Mouse (Mus musculus): ENCODE measurements around the gene Nudt17. TPM values are rescaled to one million over a fixed set of nuclear protein-coding genes. Genes with fewer than 3 reads are reported as not detected.
"Not testable (repeated sequence)": the region's sequence is repeated elsewhere in the genome, so short reads cannot be mapped to it uniquely, and the experiment has no call there.

Nudt17 gene
- total RNA-seq, 1 experiment from 2014 or later: 0.57 TPM

DNA sequence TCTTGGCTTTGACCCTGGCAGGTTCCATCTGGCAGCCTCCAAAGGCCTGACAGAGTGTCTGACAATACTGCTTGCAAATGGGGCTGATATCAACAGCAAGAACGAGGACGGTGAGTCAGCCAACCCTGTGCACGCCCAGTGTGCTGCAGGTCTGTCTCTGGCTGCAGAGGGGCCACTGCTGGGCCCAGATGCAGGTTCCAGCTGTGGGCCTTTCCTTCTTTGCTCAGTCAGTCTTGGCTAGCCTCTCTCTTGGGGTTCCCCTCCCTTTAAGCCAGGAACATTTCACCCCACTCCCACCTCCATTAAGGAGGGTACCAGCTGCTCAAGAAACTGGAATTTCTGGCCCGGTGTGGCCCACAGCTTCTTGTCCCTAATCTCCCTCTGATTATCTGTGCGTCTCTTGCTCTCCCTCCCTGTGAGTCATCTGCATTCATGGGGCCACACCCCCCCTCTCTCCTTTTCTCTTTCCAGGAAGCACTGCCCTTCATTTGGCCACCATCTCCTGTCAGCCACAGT lies 29.1 kb downstream of the Nudt17 start:
- no peak for ATAC-seq (replicated peaks; ENCODE audit: insufficient number of reproducible peaks, low FRiP score, low TSS enrichment, poor library complexity, severe bottlenecking)

DNA sequence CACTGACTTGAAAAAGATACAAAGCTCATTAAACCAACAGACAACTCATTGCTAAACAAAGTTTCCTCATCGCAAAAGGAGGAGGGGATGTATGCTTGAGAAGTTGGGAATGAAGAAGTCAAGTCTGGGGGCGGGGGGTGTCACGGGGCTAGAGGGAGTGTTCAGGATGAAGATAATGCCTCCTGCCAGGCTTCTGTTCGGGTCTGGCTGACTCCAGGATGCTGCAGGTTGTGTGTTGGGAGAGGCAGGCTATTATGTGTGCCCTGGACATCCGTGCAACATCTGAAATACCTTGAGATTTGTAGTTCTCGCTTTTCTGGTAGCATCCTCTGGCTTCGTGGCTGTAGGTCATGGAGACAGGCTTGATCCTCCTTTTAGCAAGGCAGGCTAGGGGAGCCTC lies 29.9 kb downstream of the Nudt17 start:
- no peak for ATAC-seq (replicated peaks; ENCODE audit: insufficient number of reproducible peaks, low FRiP score, low TSS enrichment, poor library complexity, severe bottlenecking)

DNA sequence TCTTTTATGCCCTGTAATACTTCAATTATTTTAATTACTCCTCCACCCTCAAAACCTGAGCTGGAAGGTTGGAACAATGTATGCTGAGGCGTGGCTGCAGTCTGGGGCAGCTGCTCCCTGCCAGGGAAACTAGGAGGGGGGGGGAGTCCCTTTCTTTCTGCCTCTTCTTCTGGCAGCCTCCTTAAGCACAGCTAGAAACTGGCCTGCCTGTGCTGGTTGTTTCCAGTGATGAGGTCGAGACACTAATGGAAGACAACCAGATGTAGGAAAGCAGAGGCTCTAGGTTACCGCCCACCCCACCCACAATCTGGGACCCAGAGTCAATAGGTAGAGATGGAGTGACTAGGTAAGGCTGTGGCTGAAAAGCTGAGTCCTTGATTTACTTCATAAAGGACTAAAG lies 32.7 kb downstream of the Nudt17 start:
- no peak for ATAC-seq (replicated peaks; ENCODE audit: insufficient number of reproducible peaks, low FRiP score, low TSS enrichment, poor library complexity, severe bottlenecking)

DNA sequence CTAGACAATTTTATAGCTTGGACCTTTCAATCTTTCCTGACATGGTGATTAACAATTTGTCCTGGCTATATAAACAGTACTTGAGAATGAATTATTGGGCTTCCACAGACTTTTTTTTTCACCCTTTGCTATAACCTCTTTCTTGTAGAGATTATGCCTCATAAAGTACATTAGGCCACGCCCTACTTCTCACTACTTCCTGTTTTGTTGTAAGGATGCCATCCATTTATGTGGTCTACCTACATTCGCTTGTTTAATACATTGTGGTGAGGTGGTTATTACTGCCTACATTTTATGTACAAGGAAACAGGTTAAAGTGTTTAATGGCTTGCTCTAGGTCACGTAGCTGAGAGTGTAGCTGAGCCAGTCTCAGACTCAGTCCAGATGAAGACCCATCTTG lies 33.2 kb downstream of the Nudt17 start:
- ATAC-seq (replicated peaks; ENCODE audit: insufficient number of reproducible peaks, low FRiP score, low TSS enrichment, poor library complexity, severe bottlenecking): no peak

DNA sequence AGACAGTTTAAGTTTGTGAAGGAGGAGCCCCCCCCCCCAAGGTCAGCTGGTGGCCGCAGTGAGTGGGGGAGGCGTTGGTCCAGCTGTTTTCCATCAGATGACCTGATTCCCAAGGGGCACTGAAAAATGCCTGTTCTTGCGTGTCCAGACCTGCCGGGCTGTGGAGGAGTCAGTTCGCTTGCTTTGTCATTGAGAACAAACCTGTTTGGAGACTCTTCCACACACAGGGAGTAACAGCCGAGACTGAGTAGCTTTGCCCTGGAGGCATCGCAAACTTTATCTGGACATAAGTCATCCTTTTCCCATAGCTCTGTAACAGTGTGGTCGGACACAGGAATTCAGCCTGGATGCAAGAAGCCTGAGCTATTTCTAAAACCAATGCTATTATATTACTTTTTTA lies 33.9 kb downstream of the Nudt17 start:
- ATAC-seq (replicated peaks; ENCODE audit: insufficient number of reproducible peaks, low FRiP score, low TSS enrichment, poor library complexity, severe bottlenecking): no peak

DNA sequence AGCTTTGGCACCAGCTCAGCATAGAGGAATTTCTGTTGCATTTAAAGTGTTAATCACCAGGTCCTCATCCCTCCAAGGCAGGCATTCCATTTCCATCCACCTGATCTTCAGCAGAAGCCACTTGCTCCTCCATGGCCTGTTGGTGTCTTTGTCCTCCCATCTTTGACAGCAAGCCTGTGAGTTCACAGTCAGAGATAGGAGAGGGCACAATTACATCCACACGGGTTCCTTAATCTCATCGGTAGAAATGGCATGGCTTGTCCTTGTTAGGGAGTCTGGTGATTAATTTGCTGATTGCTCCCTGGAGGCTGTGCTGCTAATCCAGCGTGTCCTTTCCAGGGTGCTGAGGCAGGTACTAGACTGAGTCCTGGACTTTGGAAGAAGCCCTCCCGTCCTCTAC lies 34.8 kb downstream of the Nudt17 start:
- ATAC-seq (replicated peaks; ENCODE audit: insufficient number of reproducible peaks, low FRiP score, low TSS enrichment, poor library complexity, severe bottlenecking): no peak

DNA sequence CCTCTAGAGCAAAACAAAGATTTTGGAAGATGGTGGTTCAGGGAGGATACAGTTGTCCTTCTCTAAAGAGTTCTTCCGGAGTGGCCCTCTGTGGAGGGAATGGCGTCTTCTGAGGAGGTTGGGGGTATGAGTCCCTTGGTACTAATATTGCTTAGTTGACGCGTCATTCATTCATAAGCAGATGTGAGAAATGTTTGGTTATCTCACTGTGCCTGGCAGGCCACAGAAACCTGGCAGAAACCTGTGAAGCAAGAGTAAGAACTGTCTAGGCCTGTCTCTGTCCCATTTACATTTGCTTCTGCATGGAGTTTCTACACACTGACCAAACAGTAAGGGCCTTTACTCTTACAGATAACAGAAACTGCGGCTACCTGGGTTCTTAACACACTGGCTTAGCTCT lies 36.8 kb downstream of the Nudt17 start:
- ATAC-seq (replicated peaks; ENCODE audit: insufficient number of reproducible peaks, low FRiP score, low TSS enrichment, poor library complexity, severe bottlenecking): no peak

DNA sequence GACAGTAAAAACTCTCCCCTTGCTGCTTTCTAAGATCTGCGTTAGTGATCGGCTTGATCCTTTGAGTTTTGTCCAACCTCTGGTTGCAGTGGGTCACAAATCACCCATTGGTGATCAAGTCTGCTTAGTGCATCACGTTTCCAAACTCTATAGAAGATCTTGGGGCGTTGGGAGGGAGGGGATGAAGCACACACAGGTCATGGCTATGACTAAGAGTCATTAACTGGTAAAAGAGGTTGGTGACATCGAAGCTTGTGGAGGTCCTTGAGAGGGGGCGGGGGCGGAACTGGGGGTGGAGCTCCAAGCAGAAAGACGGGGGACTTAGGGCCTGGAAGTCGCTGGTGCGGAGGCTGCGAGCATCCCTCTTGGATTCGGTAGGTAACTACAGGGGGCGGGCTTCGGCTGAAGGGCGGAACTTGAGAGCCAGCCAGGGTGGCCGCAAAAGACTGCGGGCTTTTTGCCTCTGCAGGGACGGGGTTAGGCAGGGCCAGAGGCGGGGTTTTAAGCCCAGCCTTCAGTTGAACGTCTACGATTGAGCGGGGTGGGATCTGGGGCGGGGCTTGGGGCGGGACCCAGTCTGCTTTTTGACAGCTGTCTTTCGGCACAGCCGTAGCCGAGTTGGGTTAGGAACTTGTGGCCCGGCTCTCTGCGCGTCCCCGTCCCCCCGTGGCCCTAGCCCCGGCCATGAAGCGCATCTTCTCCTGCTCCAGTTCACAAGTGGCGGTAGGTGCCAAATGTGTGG lies 38.5 kb downstream of the Nudt17 start, which contains the start of gene Ankrd35:
TSS of gene Ankrd35 (plus strand) at position 405 of the 742 bp plus-strand sequence.
- peak; percentile 96 for ATAC-seq (replicated peaks; ENCODE audit: insufficient number of reproducible peaks, low FRiP score, low TSS enrichment, poor library complexity, severe bottlenecking)

DNA sequence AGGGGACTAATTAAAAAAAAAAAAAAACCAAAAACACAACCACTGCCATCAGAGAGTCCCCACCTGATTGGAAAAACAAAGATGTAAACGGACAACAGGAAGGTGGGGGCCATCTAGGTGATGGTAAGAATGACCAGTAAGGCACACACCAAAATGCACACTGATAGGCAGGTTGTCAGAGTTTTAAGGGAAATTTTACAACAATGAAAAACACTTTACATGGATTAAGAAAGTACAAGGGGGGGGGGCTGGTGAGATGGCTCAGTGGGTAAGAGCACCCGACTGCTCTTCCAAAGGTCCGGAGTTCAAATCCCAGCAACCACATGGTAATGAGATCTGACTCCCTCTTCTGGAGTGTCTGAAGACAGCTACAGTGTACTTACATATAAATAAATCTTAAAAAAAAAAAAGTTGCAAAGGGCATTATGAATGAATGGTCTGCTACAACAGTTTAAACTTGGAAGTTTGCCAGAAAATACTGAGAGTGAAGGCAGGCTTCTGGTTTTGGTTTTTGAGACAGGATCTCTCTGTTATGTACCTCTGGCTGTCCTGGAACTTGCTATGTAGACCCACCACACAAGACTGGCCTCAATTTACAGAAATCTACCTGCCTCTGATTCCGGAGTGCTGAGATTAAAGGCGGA lies 39.8 kb downstream of the Nudt17 start:
- ATAC-seq (replicated peaks; ENCODE audit: insufficient number of reproducible peaks, low FRiP score, low TSS enrichment, poor library complexity, severe bottlenecking): no peak

DNA sequence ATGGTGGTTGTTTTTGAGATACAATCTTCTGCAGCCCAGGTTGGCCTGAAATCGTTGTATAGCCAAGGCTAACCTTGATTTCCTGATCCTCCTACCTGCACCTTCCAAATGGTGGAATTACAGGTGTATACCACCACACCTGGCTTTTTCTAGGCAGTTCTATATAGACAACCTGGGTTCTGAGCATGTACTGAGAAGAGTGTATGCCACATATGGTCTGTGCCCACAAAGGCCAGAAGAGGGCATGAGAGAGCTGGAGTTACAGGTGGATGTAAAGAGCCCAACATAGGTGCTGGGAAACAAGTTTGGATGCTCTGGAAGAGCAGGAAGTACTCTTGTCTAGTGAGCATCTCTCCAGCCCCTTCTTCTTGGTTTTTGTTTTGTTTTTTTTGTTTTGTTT lies 41.0 kb downstream of the Nudt17 start:
- ATAC-seq (replicated peaks; ENCODE audit: insufficient number of reproducible peaks, low FRiP score, low TSS enrichment, poor library complexity, severe bottlenecking): no peak

DNA sequence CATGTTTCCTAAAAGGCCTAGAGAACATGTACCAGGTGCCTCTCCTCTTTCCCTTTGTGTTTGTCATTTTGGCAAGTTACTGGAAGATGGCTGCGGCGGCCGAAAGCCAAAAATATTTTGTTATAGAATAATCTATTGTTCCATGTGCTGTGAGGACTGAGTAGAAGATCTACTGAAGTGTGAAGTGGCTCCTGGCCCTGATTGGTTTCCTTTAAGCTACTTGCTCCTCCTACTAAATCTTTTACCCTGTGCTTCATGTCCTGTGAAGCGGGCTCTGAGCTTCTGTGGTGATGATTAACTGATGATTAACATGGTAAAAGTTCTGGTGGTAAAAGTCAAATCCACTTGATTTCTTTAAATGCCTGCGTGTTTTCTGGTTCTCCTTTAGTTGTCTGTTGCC lies 41.4 kb downstream of the Nudt17 start:
- no peak for ATAC-seq (replicated peaks; ENCODE audit: insufficient number of reproducible peaks, low FRiP score, low TSS enrichment, poor library complexity, severe bottlenecking)

DNA sequence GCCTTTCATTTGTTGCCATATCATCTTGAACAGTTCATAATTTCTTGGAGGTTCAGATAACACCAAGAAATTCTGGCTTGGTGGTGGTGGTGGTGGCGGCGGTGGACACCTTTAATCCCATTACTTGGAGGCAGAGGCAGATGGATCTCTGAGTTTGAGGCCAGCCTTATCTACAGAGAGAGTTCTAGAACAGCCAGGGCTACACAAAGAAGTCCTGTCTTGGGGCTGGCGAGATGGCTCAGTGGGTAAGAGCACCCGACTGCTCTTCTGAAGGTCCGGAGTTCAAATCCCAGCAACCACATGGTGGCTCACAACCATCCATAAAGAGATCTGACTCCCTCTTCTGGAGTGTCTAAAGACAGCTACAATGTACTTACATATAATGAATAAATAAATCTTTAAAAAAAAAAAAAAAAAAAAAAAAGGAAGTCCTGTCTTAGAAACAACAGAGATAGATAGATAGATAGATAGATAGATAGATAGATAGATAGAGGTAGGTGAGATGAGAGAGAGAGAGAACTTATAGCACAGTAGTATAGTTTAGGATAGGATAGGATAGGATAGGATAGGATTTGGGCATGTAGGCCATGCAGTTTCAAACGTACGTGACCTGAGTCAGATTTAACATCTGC lies 42.5 kb downstream of the Nudt17 start:
- ATAC-seq (replicated peaks; ENCODE audit: insufficient number of reproducible peaks, low FRiP score, low TSS enrichment, poor library complexity, severe bottlenecking): not testable (repeated sequence)

DNA sequence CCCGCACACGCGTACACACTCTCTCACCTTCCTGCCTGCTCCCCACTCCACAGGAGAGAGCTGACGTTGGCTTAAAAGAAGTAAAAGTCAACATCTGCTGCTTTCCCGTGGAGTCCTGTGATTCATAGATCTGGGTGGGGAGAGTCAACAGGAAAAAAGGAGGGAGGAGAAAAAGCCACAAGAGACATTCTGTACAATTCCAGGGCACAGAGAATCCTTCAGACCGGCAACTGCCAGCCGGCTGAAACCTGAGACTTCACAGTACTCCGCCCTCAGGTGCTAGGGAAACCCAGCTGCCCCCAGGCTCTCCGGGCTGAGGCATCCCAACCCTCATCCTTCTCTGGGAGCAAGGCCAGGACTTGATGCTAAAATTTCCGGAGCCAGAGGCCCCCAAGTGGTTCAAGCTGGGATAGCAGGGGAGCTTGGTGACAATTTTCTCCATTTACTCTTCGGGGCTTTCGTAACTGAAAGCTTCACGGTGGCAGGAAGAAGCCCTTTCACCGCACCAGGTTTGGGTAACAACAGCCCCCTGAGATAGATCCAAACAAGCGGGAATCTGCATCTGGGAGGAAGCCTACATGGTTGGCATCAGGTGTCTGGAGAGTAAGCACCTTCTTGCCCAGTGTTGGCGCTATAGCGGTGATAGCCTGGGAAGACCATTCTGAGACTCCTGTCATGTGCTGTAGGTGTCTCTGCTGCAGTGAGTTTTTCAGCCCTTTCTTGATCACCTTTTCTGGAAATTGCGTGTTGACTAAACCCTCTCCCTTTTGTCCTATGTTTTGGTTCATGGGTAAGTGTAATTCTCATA lies 44.7 kb downstream of the Nudt17 start:
- ATAC-seq (replicated peaks; ENCODE audit: insufficient number of reproducible peaks, low FRiP score, low TSS enrichment, poor library complexity, severe bottlenecking): peak; percentile 54; the same call in 1 of the 2 replicates

DNA sequence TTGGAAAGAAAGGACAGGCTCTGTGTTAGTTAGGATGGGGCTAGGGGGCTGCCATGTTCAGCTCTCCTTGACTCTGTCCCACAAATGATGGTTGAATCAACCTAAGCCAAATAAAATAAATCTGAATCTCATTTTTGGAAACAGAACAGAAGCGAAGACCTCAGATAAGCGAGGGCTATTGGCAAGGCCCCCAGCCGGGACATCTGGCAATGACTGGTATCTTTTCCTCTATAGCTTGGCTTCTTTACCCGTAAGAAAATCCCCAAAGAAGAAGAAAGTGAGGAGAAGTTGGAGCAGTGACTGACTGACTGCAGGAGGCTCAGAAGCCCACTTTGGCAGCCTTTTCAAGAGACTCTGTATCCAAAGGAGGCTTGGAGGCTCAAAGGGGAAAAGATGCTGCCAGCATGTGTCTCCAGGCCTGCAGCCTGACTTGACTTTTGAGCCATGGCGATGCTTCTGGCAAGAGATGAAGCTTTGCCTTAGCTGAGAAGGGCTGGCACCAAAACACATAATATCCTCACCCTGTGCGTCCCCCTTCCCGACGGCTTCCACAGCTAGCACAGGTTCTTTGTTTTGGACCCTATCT lies 45.5 kb downstream of the Nudt17 start:
- no peak for ATAC-seq (replicated peaks; ENCODE audit: insufficient number of reproducible peaks, low FRiP score, low TSS enrichment, poor library complexity, severe bottlenecking)

DNA sequence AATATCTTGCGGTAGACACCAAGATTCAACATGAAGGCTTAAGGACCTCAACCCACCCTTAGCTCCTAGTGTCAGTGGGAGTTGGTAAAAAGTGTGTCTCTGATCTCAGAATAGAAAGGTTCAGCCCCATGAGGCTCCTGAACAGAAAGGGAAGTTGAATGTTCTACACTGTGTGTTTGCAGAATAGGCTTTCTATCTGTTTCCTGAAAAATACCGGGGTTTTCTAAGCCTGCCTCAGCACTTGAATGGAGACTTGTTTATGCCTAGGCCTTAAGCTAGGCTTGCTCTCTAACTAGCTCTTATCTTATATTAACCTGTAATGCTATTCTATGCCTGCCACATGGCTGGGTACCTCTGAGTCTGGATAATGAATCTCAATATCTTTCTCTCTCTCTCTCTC lies 47.5 kb downstream of the Nudt17 start:
- ATAC-seq (replicated peaks; ENCODE audit: insufficient number of reproducible peaks, low FRiP score, low TSS enrichment, poor library complexity, severe bottlenecking): no peak

Measured in monocyte, adult 5-6 weeks (primary cell).